Mouse (Mus musculus) embryonic facial prominence, embryonic 13.5 days (tissue): Measurements from ENCODE around the gene Tfpi. TPM values are rescaled to one million over a fixed set of nuclear protein-coding genes. Genes with fewer than 3 reads are reported as not detected.
"Not testable (repeated sequence)": the region's sequence is repeated elsewhere in the genome, so short reads cannot be mapped to it uniquely, and the experiment has no call there.

Experiments
- ATAC-seq: fragments of 200-750 bp; cut with Nextera tagmentation; 2 replicates; pipeline ENCODE4 v1.8.0; 2017; ENCODE audit warnings: low read depth; ENCODE audit not compliant: insufficient number of reproducible peaks, insufficient read depth, low FRiP score, low TSS enrichment
- H3K27ac ChIP-seq: fragments of 300-500 bp; sonication (generic); 2 replicates; pipeline ENCODE4 v1.5.1; 2015; ENCODE audit warnings: moderate library complexity, mild to moderate bottlenecking, inconsistent platforms
- H3K27me3 ChIP-seq: fragments of 300-500 bp; sonication (generic); 2 replicates; pipeline ENCODE4 v1.6.1; 2015; ENCODE audit warnings: mild to moderate bottlenecking, inconsistent platforms
- H3K36me3 ChIP-seq: fragments of 300-500 bp; sonication (generic); 2 replicates; pipeline ENCODE4 v1.6.1; 2015; ENCODE audit warnings: mild to moderate bottlenecking, inconsistent platforms
- H3K4me1 ChIP-seq: fragments of 300-500 bp; sonication (generic); 2 replicates; pipeline ENCODE4 v1.6.1; 2015; ENCODE audit warnings: inconsistent platforms
- H3K4me2 ChIP-seq: fragments of 300-500 bp; sonication (generic); 2 replicates; pipeline ENCODE4 v1.6.1; 2015; ENCODE audit warnings: moderate library complexity, mild to moderate bottlenecking, inconsistent platforms
- H3K4me3 ChIP-seq: fragments of 300-500 bp; sonication (generic); 2 replicates; pipeline ENCODE4 v1.5.1; 2015; ENCODE audit warnings: mild to moderate bottlenecking, inconsistent platforms
- H3K9ac ChIP-seq: fragments of 300-500 bp; sonication (generic); 2 replicates; pipeline ENCODE4 v1.6.1; 2015; ENCODE audit warnings: mild to moderate bottlenecking, inconsistent platforms
- H3K9me3 ChIP-seq: fragments of 300-500 bp; sonication (generic); 2 replicates; pipeline ENCODE4 v1.6.1; 2016; ENCODE audit warnings: inconsistent platforms
- WGBS: fragments of 180-500 bp; shearing (Covaris S2); methylation state at CpG from one replicate; pipeline ENCODE4 v1.1.7; 2015; ENCODE audit warnings: mixed read lengths; 5-methylcytosine and 5-hydroxymethylcytosine counted together
- polyA plus RNA-seq: library from polyadenylated mRNA; unstranded; fragments of >200 nt; fragmentation: Nextera tagmentation; extraction: Ambion mirVana; gene quantifications from 2 replicates; pipeline ENCODE4 v1.2.1, GENCODE M21; 2015

Tfpi gene
- polyA plus RNA-seq, 1 experiment from 2014 or later, result 20.4 TPM

DNA sequence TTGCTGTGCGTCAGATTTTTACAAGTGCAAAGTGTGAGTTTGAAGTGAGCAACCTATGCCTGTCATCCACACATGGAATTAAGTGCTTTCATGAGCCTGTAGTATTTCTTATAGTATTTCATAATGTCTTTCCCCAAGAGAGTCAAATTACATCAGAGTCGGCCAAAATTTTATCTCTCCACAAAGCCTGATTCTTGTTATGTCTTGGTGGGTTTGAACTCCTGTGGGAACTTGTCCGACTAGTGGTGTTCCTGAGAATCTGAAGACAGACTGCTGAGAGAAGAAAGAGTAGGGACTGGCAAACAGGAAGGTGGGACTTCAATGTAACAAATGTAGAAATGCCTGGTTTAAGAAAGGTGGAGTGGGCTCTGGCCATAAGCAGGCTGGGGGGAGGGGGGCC is 47.7 kb downstream of the Tfpi start:
- Histone ChIP-seq H3K9me3 (no peaks in the 10 kb centered on the region), H3K4me1 (peaks cover 6% of the 10 kb centered on the region; the same call in 1 of the 2 replicates), H3K9ac (no peak overlapping the region), H3K27ac (no peak overlapping the region), H3K4me3 (no peak overlapping the region), H3K36me3 (no peaks in the 10 kb centered on the region), H3K4me2 (no peak overlapping the region), H3K27me3 (peaks cover 7% of the 10 kb centered on the region; the same call in 1 of the 2 replicates)
- no peak for ATAC-seq
- 29% methylated on average over 3 of the region's 3 CpGs for WGBS

DNA sequence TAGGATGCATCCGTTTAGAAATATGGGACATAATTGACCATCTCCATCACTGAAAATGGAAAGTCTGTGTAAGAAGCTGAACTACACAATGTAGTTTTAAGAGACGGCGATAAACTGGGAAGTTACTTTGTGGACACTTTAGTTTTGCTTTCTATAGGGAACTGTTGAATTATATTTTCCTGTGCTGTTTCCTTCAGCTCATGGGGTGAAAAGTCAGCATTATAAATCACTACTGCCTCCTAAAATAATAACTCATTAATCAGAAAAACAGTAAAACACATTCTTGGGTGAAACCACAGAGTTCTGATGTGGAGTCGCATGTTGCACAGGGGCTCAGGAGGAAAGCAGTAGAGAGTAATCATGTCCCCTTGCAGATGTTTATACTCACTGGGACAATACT is 50.0 kb downstream of the Tfpi start:
- no peaks in the 10 kb centered on the region for H3K9me3 ChIP-seq
- H3K36me3 ChIP-seq, result no peaks in the 10 kb centered on the region
- H3K4me3 ChIP-seq, result no peak overlapping the region
- H3K27ac ChIP-seq, result no peak overlapping the region
- H3K9ac ChIP-seq, result no peak overlapping the region
- H3K27me3 ChIP-seq, result peaks cover 7% of the 10 kb centered on the region; the same call in 1 of the 2 replicates
- peaks cover 6% of the 10 kb centered on the region; the same call in 1 of the 2 replicates for H3K4me1 ChIP-seq
- H3K4me2 ChIP-seq, result no peak overlapping the region
- 86% methylated on average over 4 of the region's 4 CpGs for WGBS
- ATAC-seq, result no peak

DNA sequence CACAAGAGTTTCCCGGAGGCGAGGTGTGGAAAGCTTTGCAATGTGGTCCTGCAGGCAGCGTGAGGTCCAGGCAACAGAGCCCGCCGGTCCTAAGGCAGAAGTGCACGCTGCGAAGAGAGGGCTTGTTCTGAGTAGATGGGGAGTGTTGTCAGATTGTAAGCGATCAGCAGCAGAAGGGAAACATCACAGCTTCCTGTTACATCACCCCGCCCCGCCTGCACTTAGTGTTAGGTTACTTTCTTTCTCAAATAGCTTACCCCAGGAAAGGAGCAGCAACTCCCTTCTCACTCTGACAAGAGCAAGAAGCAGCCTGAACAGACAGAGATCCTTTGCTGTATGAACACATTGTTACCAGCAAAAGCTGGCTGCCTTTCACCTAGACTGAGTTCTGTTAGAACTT is 51.4 kb downstream of the Tfpi start, which contains the start of gene Calcrl:
Gene Calcrl (minus strand): TSS at position 274 of the 400 bp plus-strand sequence.
- ATAC-seq, result peak; percentile 64; the same call in 1 of the 2 replicates
- Histone ChIP-seq H3K4me1 (peaks cover 6% of the 10 kb centered on the region; the same call in 1 of the 2 replicates), H3K4me3 (peak within 1 kb of the TSS; percentile 47), H3K27ac (peak within 1 kb of the TSS; percentile 66), H3K27me3 (no peaks in the 10 kb centered on the region), H3K4me2 (peak within 1 kb of the TSS; percentile 69), H3K36me3 (no peaks in the 10 kb centered on the region), H3K9ac (peak within 1 kb of the TSS; percentile 59), H3K9me3 (no peaks in the 10 kb centered on the region)
- WGBS, result 0% methylated on average over 10 of the region's 10 CpGs

DNA sequence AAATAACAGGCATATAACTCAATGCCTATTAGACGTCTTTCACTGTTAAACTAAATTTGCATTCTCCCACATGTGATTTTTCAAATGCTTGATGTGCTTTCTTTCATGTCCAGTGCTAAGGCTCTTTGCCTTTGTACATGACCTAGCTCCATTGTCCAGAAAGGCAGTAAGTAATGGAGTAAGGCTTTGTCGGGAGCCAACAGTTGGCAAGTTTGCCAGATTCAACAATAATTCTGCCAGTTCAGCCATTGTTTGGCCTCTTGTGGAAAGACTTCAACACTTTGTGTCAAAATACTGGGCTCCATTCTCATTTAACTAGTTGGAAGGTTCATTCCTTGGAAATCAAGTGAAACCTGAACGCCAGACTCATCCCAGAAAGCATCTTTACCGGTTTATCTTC is 60.1 kb downstream of the Tfpi start:
- no peak overlapping the region for H3K4me2 ChIP-seq
- no peaks in the 10 kb centered on the region for H3K27me3 ChIP-seq
- 0 out of 2 replicates have a peak, but pooled peaks cover 2% of the 10 kb centered on the region for H3K9me3 ChIP-seq
- ATAC-seq, result no peak
- H3K4me1 ChIP-seq, result no peaks in the 10 kb centered on the region
- no peaks in the 10 kb centered on the region for H3K36me3 ChIP-seq
- WGBS, result 86% methylated on average over 4 of the region's 4 CpGs
- H3K4me3 ChIP-seq, result no peak overlapping the region
- no peak overlapping the region for H3K27ac ChIP-seq
- H3K9ac ChIP-seq, result no peak overlapping the region

DNA sequence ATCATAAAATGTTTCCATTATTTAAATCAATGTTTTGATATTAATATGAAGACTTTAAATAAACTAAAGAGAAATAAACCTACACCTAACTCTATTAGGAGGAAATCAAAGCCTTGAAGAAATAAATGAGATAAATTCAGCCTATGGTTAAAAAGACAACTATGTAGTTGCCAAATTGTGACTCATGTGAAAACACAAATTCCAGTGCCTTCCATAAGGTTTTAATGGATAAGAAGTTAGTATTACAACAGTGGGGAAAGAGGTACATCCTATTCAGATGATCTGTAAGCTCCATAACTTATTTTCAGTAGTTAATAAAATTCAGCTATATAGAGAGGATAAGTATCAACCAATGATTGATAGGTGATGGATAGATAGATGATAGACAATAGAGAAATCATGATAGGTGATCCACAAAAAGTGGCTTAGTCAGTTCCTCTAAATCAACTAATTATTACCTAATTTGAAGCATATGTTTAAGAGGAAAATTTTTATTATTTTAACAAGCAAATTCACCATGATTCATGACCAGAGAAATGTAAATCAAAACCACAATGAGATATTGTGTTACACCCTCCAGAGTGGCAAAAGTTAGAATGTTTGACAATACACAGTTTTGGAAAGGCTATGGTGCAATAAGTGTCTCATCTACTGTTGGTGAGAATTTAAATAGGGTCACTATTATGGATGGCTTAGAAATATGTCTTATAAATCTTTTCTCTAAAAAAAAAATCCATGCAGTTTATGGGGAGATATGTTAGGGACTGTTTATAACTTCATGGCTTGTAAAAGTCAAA is 66.6 kb downstream of the Tfpi start:
- Histone ChIP-seq H3K27ac (no peak overlapping the region), H3K9me3 (0 out of 2 replicates have a peak, but pooled peaks cover 2% of the 10 kb centered on the region), H3K4me2 (no peak overlapping the region), H3K27me3 (no peaks in the 10 kb centered on the region), H3K9ac (no peak overlapping the region), H3K4me1 (no peaks in the 10 kb centered on the region), H3K36me3 (no peaks in the 10 kb centered on the region), H3K4me3 (no peak overlapping the region)
- ATAC-seq, result no peak

DNA sequence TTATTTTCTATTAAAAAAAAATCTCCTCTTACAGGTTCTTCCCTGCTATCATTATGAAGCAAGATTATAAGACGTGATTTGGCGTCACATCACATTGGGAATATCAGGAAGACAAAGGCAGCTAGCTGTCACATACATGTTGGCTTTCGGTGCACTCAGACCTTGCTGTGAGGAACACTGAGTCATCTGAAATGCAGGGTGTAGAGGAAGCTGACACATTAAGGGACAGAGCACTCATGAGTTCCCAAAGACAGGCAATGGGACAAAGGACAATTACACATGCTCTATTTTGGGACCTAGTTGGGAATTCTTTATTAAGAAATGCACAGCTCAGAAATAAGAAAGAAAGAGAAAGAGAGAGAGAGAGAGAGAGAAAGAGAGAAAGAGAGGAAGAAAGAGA is 71.7 kb downstream of the Tfpi start:
- H3K9me3 ChIP-seq, result no peaks in the 10 kb centered on the region
- ATAC-seq, result no peak
- H3K36me3 ChIP-seq, result no peaks in the 10 kb centered on the region
- H3K4me3 ChIP-seq, result no peak overlapping the region
- no peak overlapping the region for H3K9ac ChIP-seq
- H3K27ac ChIP-seq, result no peak overlapping the region
- WGBS, result 88% methylated on average over 3 of the region's 3 CpGs
- H3K27me3 ChIP-seq, result no peaks in the 10 kb centered on the region
- H3K4me1 ChIP-seq, result no peaks in the 10 kb centered on the region
- H3K4me2 ChIP-seq, result no peak overlapping the region

DNA sequence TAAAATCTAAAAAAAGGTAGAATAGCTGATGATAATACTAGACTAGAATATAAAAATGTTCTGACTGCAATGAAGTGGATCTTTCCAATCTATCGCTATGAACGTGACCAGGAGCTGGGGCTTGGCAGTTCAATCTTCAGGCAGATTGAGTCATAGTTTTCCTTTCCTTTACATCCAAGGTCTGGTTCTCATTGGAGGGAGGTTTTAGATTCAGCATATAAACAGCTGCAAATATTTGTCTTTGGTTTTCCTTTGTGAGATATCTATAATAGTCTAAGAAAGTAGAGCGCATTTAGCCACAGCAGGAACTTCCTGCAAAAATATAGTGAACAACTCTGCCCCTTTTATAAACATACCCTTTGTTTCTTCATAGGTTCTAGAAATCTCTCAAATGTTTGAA is 73.9 kb downstream of the Tfpi start:
- no peak overlapping the region for H3K4me2 ChIP-seq
- no peaks in the 10 kb centered on the region for H3K9me3 ChIP-seq
- no peak for ATAC-seq
- no peaks in the 10 kb centered on the region for H3K27me3 ChIP-seq
- H3K9ac ChIP-seq, result no peak overlapping the region
- no peaks in the 10 kb centered on the region for H3K36me3 ChIP-seq
- WGBS, result 58% methylated on average over 3 of the region's 3 CpGs
- H3K4me3 ChIP-seq, result no peak overlapping the region
- no peaks in the 10 kb centered on the region for H3K4me1 ChIP-seq
- no peak overlapping the region for H3K27ac ChIP-seq

DNA sequence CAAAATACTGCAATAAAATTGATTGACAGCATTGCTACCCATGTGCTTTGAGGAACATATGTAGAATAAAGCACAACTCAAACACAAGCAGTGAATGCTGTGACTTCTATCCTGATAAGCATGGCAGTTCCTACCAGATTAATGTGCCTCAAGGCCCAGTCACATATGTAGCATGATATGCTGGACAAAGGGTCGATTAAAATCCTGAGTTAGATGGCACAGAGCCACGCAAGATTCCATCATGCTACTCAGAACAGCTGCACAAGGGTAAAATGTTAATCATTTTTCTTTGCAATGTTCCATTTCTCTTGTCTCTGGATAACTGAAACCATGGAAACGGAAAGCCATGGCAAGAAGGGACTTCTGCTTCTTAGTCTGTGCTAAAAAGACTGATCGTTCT is 80.0 kb downstream of the Tfpi start:
- 85% methylated on average over 4 of the region's 4 CpGs for WGBS
- Histone ChIP-seq H3K27ac (no peak overlapping the region), H3K9ac (no peak overlapping the region), H3K9me3 (no peaks in the 10 kb centered on the region), H3K27me3 (no peaks in the 10 kb centered on the region), H3K4me1 (no peaks in the 10 kb centered on the region), H3K36me3 (no peaks in the 10 kb centered on the region), H3K4me2 (no peak overlapping the region), H3K4me3 (no peak overlapping the region)
- no peak for ATAC-seq

DNA sequence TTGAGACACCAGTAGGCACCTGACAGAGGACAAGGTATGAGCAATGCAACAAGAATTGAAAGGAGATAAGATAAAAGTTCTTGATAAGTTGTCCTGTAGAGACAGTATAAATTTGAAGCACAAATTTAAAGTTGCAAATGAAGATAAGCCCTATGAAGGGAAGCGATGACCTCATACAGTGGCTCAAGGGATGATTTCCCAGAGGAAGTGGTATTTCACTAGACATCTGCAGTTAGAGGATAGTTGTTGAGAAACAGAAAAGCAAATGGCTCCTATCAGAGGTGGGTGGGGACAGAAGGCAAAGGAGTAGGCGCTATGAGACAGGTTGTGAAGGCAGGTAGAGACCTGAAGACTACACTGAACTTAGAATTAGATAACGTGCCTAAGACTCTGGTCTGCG is 83.3 kb downstream of the Tfpi start:
- WGBS, result 90% methylated on average over 4 of the region's 4 CpGs
- no peak overlapping the region for H3K9ac ChIP-seq
- H3K9me3 ChIP-seq, result no peaks in the 10 kb centered on the region
- no peak overlapping the region for H3K27ac ChIP-seq
- no peaks in the 10 kb centered on the region for H3K4me1 ChIP-seq
- H3K27me3 ChIP-seq, result no peaks in the 10 kb centered on the region
- H3K4me3 ChIP-seq, result no peak overlapping the region
- no peak for ATAC-seq
- H3K4me2 ChIP-seq, result no peak overlapping the region
- no peaks in the 10 kb centered on the region for H3K36me3 ChIP-seq

DNA sequence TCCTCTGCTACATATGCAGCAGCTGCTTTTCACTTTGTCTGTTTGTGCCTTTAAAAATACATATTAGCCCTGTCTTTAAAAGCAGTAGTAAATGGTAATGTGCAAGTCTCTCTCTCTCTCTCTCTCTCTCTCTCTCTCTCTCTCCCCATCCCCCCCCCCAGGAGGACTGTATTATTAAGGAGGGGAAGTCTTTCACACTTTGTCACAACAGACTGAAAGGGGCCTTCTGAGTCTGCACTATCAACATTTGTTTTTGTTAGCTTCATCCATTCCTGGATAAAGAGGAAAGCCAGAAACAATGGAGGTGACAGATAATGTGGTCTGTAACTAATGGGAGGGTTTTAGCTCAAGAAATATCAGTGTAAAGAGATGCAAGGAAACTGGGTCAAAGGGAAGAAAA is 87.5 kb downstream of the Tfpi start:
- H3K27me3 ChIP-seq, result no peaks in the 10 kb centered on the region
- H3K36me3 ChIP-seq, result no peaks in the 10 kb centered on the region
- peaks cover 11% of the 10 kb centered on the region; the same call in 1 of the 2 replicates for H3K4me1 ChIP-seq
- H3K4me2 ChIP-seq, result no peak overlapping the region
- ATAC-seq, result no peak
- no peak overlapping the region for H3K27ac ChIP-seq
- H3K9ac ChIP-seq, result no peak overlapping the region
- H3K9me3 ChIP-seq, result no peaks in the 10 kb centered on the region
- no peak overlapping the region for H3K4me3 ChIP-seq

DNA sequence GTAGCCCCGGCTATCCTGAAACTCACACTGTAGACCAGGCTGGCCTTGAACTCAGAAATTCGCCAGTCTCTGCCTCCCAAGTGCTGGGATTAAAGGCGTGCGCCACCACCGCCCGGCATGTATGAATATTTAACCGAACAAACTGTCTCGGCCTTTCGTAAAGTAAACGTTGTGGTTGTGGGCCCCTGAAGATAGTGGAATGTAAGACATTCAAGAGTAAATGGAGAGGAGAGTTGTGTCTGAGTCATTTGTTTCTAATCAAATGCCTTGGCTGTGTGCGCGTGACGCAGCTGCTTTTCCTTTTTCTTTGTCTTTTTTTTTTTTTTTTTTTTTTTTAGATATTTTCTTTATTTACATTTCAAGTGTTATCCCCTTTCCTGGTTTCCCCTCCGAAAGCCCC is 88.0 kb downstream of the Tfpi start:
- H3K4me3 ChIP-seq, ATAC-seq, H3K9me3 ChIP-seq, H3K27ac ChIP-seq, H3K36me3 ChIP-seq, H3K4me2 ChIP-seq, H3K27me3 ChIP-seq, H3K9ac ChIP-seq: not testable (repeated sequence)
- 59% methylated on average over 14 of the region's 14 CpGs for WGBS
- peaks cover 11% of the 10 kb centered on the region; the same call in 1 of the 2 replicates for H3K4me1 ChIP-seq

DNA sequence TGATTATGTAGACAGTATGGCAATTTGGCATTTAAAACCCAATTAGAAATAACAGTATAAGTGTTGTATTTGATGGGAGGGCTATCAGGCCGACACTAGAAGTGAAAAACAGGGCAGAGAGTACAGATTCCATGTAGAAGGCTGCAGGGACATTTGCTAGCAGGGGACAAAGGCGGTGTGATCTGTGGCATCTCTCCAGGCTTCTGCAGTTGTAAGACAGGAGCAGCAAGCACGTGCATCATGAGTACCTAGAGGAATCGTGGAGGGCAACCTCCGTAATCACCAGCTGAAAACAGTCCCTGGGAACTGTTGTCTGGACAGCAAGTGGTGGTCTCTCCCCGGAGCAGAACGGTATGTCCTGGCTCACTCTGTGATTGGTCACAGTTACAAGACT is 88.6 kb downstream of the Tfpi start:
- ATAC-seq, result no peak
- Histone ChIP-seq H3K4me1 (peaks cover 11% of the 10 kb centered on the region; the same call in 1 of the 2 replicates), H3K27me3 (no peaks in the 10 kb centered on the region), H3K9me3 (no peaks in the 10 kb centered on the region), H3K36me3 (no peaks in the 10 kb centered on the region), H3K4me2 (0 out of 2 replicates have a peak overlapping the region, but pooled peaks have one; percentile 46), H3K27ac (peak overlapping the region; percentile 28; the same call in 1 of the 2 replicates), H3K9ac (no peak overlapping the region), H3K4me3 (no peak overlapping the region)
- WGBS, result 68% methylated on average over 7 of the region's 7 CpGs
